Mouse (Mus musculus) MEL (cell line): ENCODE measurements around the gene Tfpi. TPM values are rescaled to one million over a fixed set of nuclear protein-coding genes. Genes with fewer than 3 reads are reported as not detected.

ENCODE experiments used
- DNase-seq: peaks from one replicate; pipeline ENCODE4 v3.0.0; 2011; ENCODE audit warnings: low read depth, low spot score
- H3K27ac ChIP-seq: 2 replicates; pipeline ENCODE4 v1.5.1; 2012; ENCODE audit warnings: low read depth, mild to moderate bottlenecking, control low read depth, low read length, moderate library complexity; ENCODE audit not compliant: control insufficient read depth
- H3K27me3 ChIP-seq, 2 experiments: fragments of 150-350 bp in 1 of 2; sonication (generic) in 1 of 2; 2 replicates each; pipeline ENCODE4 v1.6.1; 2012; ENCODE audit warnings: low read length in 2 of 2, mild to moderate bottlenecking in 2 of 2, improper control_type of control experiment in 1 of 2, moderate library complexity in 1 of 2; ENCODE audit not compliant: insufficient read depth in 2 of 2, control insufficient read depth in 1 of 2
- H3K36me3 ChIP-seq, 2 experiments: 2 replicates each; pipeline ENCODE4 v1.6.1; 2012 to 2014; ENCODE audit warnings: low read length in 2 of 2, improper control_type of control experiment in 1 of 2, inconsistent platforms in 1 of 2, mild to moderate bottlenecking in 1 of 2; ENCODE audit not compliant: insufficient read depth in 2 of 2, control insufficient read depth in 1 of 2
- H3K4me1 ChIP-seq, 2 experiments: fragments of 150-350 bp in 1 of 2; sonication (generic) in 1 of 2; 2 replicates each; pipeline ENCODE4 v1.6.1; 2012; ENCODE audit warnings: low read length in 2 of 2, improper control_type of control experiment in 1 of 2, mild to moderate bottlenecking in 1 of 2; ENCODE audit not compliant: insufficient read depth in 2 of 2, control insufficient read depth in 1 of 2
- H3K4me3 ChIP-seq, 2 experiments: fragments of 150-350 bp in 1 of 2; sonication (generic) in 1 of 2; 2 replicates each; pipeline ENCODE4 v1.5.1; 2012; ENCODE audit warnings: low read depth in 2 of 2, low read length in 2 of 2, mild to moderate bottlenecking in 2 of 2, moderate library complexity in 2 of 2, control low read depth in 1 of 2, improper control_type of control experiment in 1 of 2; ENCODE audit not compliant: control insufficient read depth in 1 of 2, insufficient read depth in 1 of 2
- H3K79me2 ChIP-seq: 2 replicates; pipeline ENCODE4 v1.6.1; 2012; ENCODE audit warnings: mild to moderate bottlenecking, low read length, moderate library complexity; ENCODE audit not compliant: control insufficient read depth, poor library complexity, insufficient read depth
- H3K9ac ChIP-seq: 2 replicates; pipeline ENCODE4 v1.6.1; 2012; ENCODE audit warnings: low read depth, mild to moderate bottlenecking, control low read depth, low read length, moderate library complexity; ENCODE audit not compliant: control insufficient read depth, poor library complexity, severe bottlenecking
- H3K9me3 ChIP-seq: fragments of 150-350 bp; sonication (generic); replicated peaks from 2 replicates; pipeline ENCODE4 v1.6.1; 2012; ENCODE audit warnings: mild to moderate bottlenecking, low read length, improper control_type of control experiment, moderate library complexity; ENCODE audit not compliant: insufficient read depth
- CHD1 ChIP-seq: IDR thresholded peaks from 2 replicates; pipeline ENCODE4 v1.6.1; 2012; ENCODE audit warnings: low read depth, mild to moderate bottlenecking, inconsistent platforms, low read length, improper control_type of control experiment
- CHD2 ChIP-seq: IDR thresholded peaks from 2 replicates; pipeline ENCODE4 v1.6.1; 2011; ENCODE audit warnings: low read length, improper control_type of control experiment
- CTCF ChIP-seq, 3 experiments: IDR thresholded peaks in 2 of 3; conservative IDR thresholded peaks in 1 of 3; 2 replicates each; pipeline ENCODE4 v1.5.1; 2011 to 2012; ENCODE audit warnings: low read length in 3 of 3, low read depth in 2 of 3, mild to moderate bottlenecking in 2 of 3, improper control_type of control experiment in 1 of 3, inconsistent platforms in 1 of 3, mixed read lengths in 1 of 3, moderate library complexity in 1 of 3; ENCODE audit not compliant: control insufficient read depth in 1 of 3, insufficient read depth in 1 of 3, poor library complexity in 1 of 3, severe bottlenecking in 1 of 3
- E2F4 ChIP-seq: IDR thresholded peaks from 2 replicates; pipeline ENCODE4 v1.6.1; 2011; ENCODE audit warnings: low read depth, low read length, improper control_type of control experiment, borderline replicate concordance
- EP300 ChIP-seq, 2 experiments: IDR thresholded peaks; 2 replicates each; pipeline ENCODE4 v1.6.1; 2011; ENCODE audit warnings: improper control_type of control experiment in 2 of 2, low read length in 2 of 2, low read depth in 1 of 2, mild to moderate bottlenecking in 1 of 2
- GATA1 ChIP-seq: IDR thresholded peaks from 2 replicates; pipeline ENCODE4 v1.6.1; 2011; ENCODE audit warnings: low read depth, low read length, improper control_type of control experiment
- JUND ChIP-seq: IDR thresholded peaks from 2 replicates; pipeline ENCODE4 v1.6.1; 2011; ENCODE audit warnings: low read depth, mild to moderate bottlenecking, improper control_type of control experiment, low read length
- KAT2A ChIP-seq: conservative IDR thresholded peaks from 2 replicates; pipeline ENCODE4 v1.6.1; 2012; ENCODE audit warnings: low read depth, low read length, improper control_type of control experiment, inconsistent platforms
- MAFK ChIP-seq: IDR thresholded peaks from 2 replicates; pipeline ENCODE4 v1.6.1; 2011; ENCODE audit warnings: low read depth, mild to moderate bottlenecking, low read length, improper control_type of control experiment, borderline replicate concordance
- MAX ChIP-seq: IDR thresholded peaks from 2 replicates; pipeline ENCODE4 v1.6.1; 2011; ENCODE audit warnings: low read length, improper control_type of control experiment
- MAZ ChIP-seq: IDR thresholded peaks from 2 replicates; pipeline ENCODE4 v1.6.1; 2012; ENCODE audit warnings: low read depth, mild to moderate bottlenecking, inconsistent platforms, low read length, improper control_type of control experiment
- MYC ChIP-seq: IDR thresholded peaks from 2 replicates; pipeline ENCODE4 v1.6.1; 2011; ENCODE audit warnings: low read depth, mild to moderate bottlenecking, low read length, improper control_type of control experiment, moderate library complexity
- POLR2AphosphoS2 ChIP-seq: IDR thresholded peaks from 2 replicates; pipeline ENCODE4 v1.6.1; 2011; ENCODE audit warnings: low read length, improper control_type of control experiment
- RAD21 ChIP-seq: IDR thresholded peaks from 2 replicates; pipeline ENCODE4 v1.6.1; 2011; ENCODE audit warnings: mild to moderate bottlenecking, low read depth, low read length, improper control_type of control experiment
- SIN3A ChIP-seq: IDR thresholded peaks from 2 replicates; pipeline ENCODE4 v1.6.1; 2012; ENCODE audit warnings: low read length, improper control_type of control experiment, inconsistent platforms
- SMC3 ChIP-seq: IDR thresholded peaks from 2 replicates; pipeline ENCODE4 v1.6.1; 2011; ENCODE audit warnings: low read depth, low read length, improper control_type of control experiment
- TCF12 ChIP-seq: IDR thresholded peaks from 2 replicates; pipeline ENCODE4 v1.6.1; 2014; ENCODE audit warnings: low read depth, mild to moderate bottlenecking, inconsistent platforms, low read length, improper control_type of control experiment, moderate library complexity
- USF2 ChIP-seq, 2 experiments: IDR thresholded peaks; 2 replicates each; pipeline ENCODE4 v1.6.1; 2011 to 2012; ENCODE audit warnings: improper control_type of control experiment in 2 of 2, low read length in 2 of 2, borderline replicate concordance in 1 of 2, inconsistent platforms in 1 of 2, low read depth in 1 of 2, mild to moderate bottlenecking in 1 of 2; ENCODE audit not compliant: insufficient read depth in 1 of 2
- ZKSCAN1 ChIP-seq: IDR thresholded peaks from 2 replicates; pipeline ENCODE4 v1.6.1; 2012; ENCODE audit warnings: low read depth, mild to moderate bottlenecking, inconsistent platforms, low read length, improper control_type of control experiment, moderate library complexity
- polyA plus RNA-seq, 2 experiments: library from polyadenylated mRNA; stranded (reverse) in 1 of 2; unstranded in 1 of 2; fragments of >175 nt in 1 of 2; fragments of >200 nt in 1 of 2; gene quantifications; 2 replicates each; pipeline versions ENCODE4 v1.2.1 to v1.2.4; 2012; ENCODE audit warnings: low replicate concordance in 2 of 2, low read depth in 1 of 2; ENCODE audit not compliant: insufficient read length in 2 of 2, insufficient read depth in 1 of 2, missing spikeins in 1 of 2
- total RNA-seq: library from RNA; depleted of rRNA; stranded (reverse); fragments of 300-350 nt; gene quantifications from 2 replicates; pipeline ENCODE4 v1.2.3, GENCODE M21; 2012

Gene Tfpi
- total and polyA plus RNA-seq, 3 experiments, result 1.1 to 2.5 TPM; not detected in 1

DNA sequence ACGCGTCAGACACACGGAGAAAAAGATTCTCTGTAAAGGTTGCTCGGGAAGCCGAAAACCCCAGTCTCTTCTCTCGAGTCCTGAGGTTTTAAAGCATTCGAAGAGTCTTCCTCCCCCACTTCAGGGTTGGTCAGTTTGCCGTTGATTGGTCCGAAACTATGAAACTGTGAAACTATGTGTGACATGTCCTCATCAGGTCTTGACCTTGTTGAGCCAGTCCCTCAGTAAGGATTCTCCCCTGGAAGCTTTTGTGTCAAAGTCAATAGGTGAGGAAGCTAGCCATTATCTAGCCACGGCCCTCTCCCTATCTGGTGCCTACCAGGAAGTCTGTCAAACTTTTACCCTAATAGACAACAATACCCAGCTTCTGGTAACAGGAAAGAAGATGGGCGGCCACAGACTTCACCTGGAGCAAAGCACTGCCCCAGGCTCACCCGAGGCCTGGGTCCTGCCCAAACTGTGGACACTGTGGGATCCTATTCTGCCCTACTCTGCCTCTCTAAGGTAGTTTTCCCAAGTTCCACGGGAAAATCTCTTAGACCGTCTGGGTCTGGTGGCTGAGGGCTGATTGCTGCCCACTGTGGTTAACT, 2.5 kb downstream of the Tfpi start:
- Histone ChIP-seq H3K27ac (no peak overlapping the region), H3K9ac (no peak overlapping the region)

DNA sequence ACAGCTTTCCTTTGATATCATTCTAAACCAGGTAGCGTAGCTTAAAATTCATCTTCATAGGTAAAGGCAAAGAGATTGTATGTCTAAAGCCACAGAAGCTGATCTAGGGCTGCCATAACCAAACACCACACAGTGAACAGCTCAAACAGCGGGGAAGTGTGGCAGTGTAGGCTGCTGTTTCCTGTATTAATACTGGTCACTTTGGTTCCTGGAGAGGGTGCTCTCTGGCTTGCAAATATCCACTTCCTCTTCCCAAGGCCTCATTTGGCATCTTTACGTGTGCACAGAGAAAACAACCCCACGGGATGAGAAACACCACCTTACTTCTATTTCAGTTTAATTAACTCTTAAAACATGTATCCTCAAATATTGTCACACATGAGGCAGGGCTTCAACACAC, 9.2 kb downstream of the Tfpi start:
- H3K9ac ChIP-seq, result no peak overlapping the region
- no peaks in the 10 kb centered on the region for H3K27me3 ChIP-seq
- no peak for TF ChIP-seq EP300 (IDR thresholded peaks at IDR 0.05; ENCODE audit: low read depth in 1 of 2, low read length in 2 of 2)
- no peak for TF ChIP-seq CTCF (IDR thresholded peaks at IDR 0.05 in 2 of 3, conservative IDR thresholded peaks at IDR 0.05 in 1 of 3; ENCODE audit: control insufficient read depth in 1 of 3, insufficient read depth in 1 of 3, low read depth in 2 of 3, low read length in 3 of 3, poor library complexity in 1 of 3, severe bottlenecking in 1 of 3)
- no peak overlapping the region for H3K4me3 ChIP-seq
- H3K79me2 ChIP-seq, result no peaks in the 10 kb centered on the region
- no peak for DNase-seq
- no peaks in the 10 kb centered on the region for H3K36me3 ChIP-seq
- no peaks in the 10 kb centered on the region for H3K9me3 ChIP-seq
- H3K4me1 ChIP-seq, result peaks cover 3 to 4% of the 10 kb centered on the region in 2 experiments; a peak in 1 of 4 replicates
- no peak overlapping the region for H3K27ac ChIP-seq

More for the DNA sequence above, 2.5 kb downstream of the Tfpi start:
- no peak for TF ChIP-seq CHD1
- no peak for TF ChIP-seq CHD2
- no peak for TF ChIP-seq CTCF (IDR thresholded peaks at IDR 0.05 in 2 of 3, conservative IDR thresholded peaks at IDR 0.05 in 1 of 3; ENCODE audit: control insufficient read depth in 1 of 3, insufficient read depth in 1 of 3, low read depth in 2 of 3, low read length in 3 of 3, poor library complexity in 1 of 3, severe bottlenecking in 1 of 3)
- TF ChIP-seq EP300 (IDR thresholded peaks at IDR 0.05; ENCODE audit: low read depth in 1 of 2, low read length in 2 of 2), result no peak
- TF ChIP-seq MAX, result no peak
- H3K36me3 ChIP-seq, result no peaks in the 10 kb centered on the region
- no peaks in the 10 kb centered on the region for H3K79me2 ChIP-seq
- H3K4me1 ChIP-seq, result peaks cover 3 to 4% of the 10 kb centered on the region in 2 experiments; a peak in 1 of 4 replicates
- H3K9me3 ChIP-seq, result no peaks in the 10 kb centered on the region
- no peaks in the 10 kb centered on the region; a peak in 1 of 4 replicates for H3K27me3 ChIP-seq
- no peak for DNase-seq
- no peak overlapping the region for H3K4me3 ChIP-seq

DNA sequence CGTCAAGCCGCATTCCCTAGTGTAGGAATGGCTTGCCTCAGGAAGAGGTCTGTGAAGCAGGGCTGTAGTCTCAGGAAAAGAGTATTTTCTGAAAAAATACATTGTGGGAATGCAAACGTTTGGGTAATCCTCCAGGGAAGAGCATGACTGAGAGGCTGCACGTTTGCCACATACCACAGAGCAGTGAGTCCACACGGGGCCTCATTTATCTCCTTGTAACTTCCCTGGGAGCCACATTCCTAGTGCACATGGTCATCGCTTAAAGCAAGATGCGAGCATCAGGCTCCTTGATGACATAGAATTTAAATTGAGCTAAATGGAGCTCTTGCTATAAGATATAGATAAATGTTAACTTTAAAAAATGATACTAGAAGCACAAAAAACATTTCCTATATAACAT, 11.6 kb downstream of the Tfpi start:
- H3K27me3 ChIP-seq, result peaks cover 0 to 2% of the 10 kb centered on the region in 2 experiments; a peak in 1 of 4 replicates
- no peak for DNase-seq

DNA sequence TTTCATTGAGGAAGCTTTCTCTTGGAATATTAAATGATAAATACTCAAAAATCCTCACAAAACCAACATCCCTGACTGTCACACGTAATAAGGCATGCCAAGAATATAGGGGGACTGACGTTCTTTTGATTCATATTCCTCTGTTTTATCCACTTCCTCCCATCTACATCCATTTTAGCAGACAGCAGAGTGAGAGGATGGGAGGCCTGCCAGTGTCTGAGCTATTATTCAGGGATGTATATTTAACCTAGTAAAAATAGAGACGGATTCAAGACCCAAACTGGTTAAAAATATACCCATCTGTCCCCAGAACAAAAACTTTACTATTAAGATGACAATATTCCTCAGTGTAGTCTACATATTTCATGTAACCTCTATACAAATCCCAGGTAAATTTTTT, 14.2 kb downstream of the Tfpi start:
- no peak for DNase-seq
- H3K27me3 ChIP-seq, result peaks cover 2 to 7% of the 10 kb centered on the region in 2 experiments; a peak in 2 of 4 replicates
- TF ChIP-seq MYC, result no peak
- TF ChIP-seq MAZ, result no peak
- TF ChIP-seq SIN3A, result no peak
- no peak for TF ChIP-seq JUND
- no peak for TF ChIP-seq CTCF (IDR thresholded peaks at IDR 0.05 in 2 of 3, conservative IDR thresholded peaks at IDR 0.05 in 1 of 3; ENCODE audit: control insufficient read depth in 1 of 3, insufficient read depth in 1 of 3, low read depth in 2 of 3, low read length in 3 of 3, poor library complexity in 1 of 3, severe bottlenecking in 1 of 3)
- TF ChIP-seq MAX, result no peak
- TF ChIP-seq TCF12, result no peak
- no peak for TF ChIP-seq USF2 (IDR thresholded peaks at IDR 0.05; ENCODE audit: borderline replicate concordance in 1 of 2, insufficient read depth in 1 of 2, low read depth in 1 of 2, low read length in 2 of 2)
- no peak for TF ChIP-seq GATA1
- TF ChIP-seq E2F4, result no peak
- no peak for TF ChIP-seq POLR2AphosphoS2
- TF ChIP-seq CHD1, result no peak
- no peak for TF ChIP-seq SMC3
- no peak for TF ChIP-seq RAD21
- TF ChIP-seq MAFK, result no peak
- no peak for TF ChIP-seq KAT2A

More for the DNA sequence above, 11.6 kb downstream of the Tfpi start:
- Histone ChIP-seq H3K27ac (no peak overlapping the region), H3K4me1 (0 out of 4 replicates have a peak, but pooled peaks cover 0 to 3% of the 10 kb centered on the region in 2 experiments), H3K79me2 (no peaks in the 10 kb centered on the region), H3K4me3 (no peak overlapping the region), H3K9ac (no peak overlapping the region), H3K9me3 (no peaks in the 10 kb centered on the region), H3K36me3 (no peaks in the 10 kb centered on the region)
- no peak for TF ChIP-seq ZKSCAN1

More for the DNA sequence above, 14.2 kb downstream of the Tfpi start:
- no peak overlapping the region for H3K27ac ChIP-seq
- H3K9me3 ChIP-seq, result no peaks in the 10 kb centered on the region
- H3K36me3 ChIP-seq, result no peaks in the 10 kb centered on the region
- H3K79me2 ChIP-seq, result no peaks in the 10 kb centered on the region
- no peak overlapping the region for H3K4me3 ChIP-seq
- H3K4me1 ChIP-seq, result no peaks in the 10 kb centered on the region
- no peak overlapping the region for H3K9ac ChIP-seq
